Mouse (Mus musculus) forebrain, embryonic 11.5 days (tissue): ENCODE measurements around the gene Bdh2. TPM values are rescaled to one million over a fixed set of nuclear protein-coding genes. Genes with fewer than 3 reads are reported as not detected.

ENCODE experiments used
- ATAC-seq: fragments of 200-750 bp; cut with Nextera tagmentation; replicated peaks from 2 replicates; pipeline ENCODE4 v1.8.0; 2017; ENCODE audit warnings: moderate TSS enrichment; ENCODE audit not compliant: low FRiP score
- DNase-seq: peaks from one replicate; pipeline ENCODE4 v3.0.0-alpha.2; 2017; ENCODE audit warnings: low spot score
- H3K27ac ChIP-seq: fragments of 300-500 bp; sonication (generic); 2 replicates; pipeline ENCODE4 v1.5.1; 2014; ENCODE audit warnings: low read depth, low read length
- H3K27me3 ChIP-seq: fragments of 300-500 bp; sonication (generic); 2 replicates; pipeline ENCODE4 v1.6.1; 2014; ENCODE audit warnings: mild to moderate bottlenecking, low read length, mixed read lengths; ENCODE audit not compliant: control insufficient read depth, insufficient read depth
- H3K36me3 ChIP-seq: fragments of 300-500 bp; sonication (generic); 2 replicates; pipeline ENCODE4 v1.6.1; 2014; ENCODE audit warnings: mild to moderate bottlenecking, low read length, moderate library complexity, mixed read lengths; ENCODE audit not compliant: control insufficient read depth, insufficient read depth
- H3K4me1 ChIP-seq: fragments of 300-500 bp; sonication (generic); replicated peaks from 2 replicates; pipeline ENCODE4 v1.6.1; 2014; ENCODE audit warnings: low read length, mixed read lengths; ENCODE audit not compliant: control insufficient read depth, insufficient read depth
- H3K4me2 ChIP-seq: fragments of 300-500 bp; sonication (generic); 2 replicates; pipeline ENCODE4 v1.6.1; 2014; ENCODE audit warnings: low read depth, mild to moderate bottlenecking, low read length, moderate library complexity, mixed read lengths; ENCODE audit not compliant: severe bottlenecking
- H3K4me3 ChIP-seq: fragments of 300-500 bp; sonication (generic); 2 replicates; pipeline ENCODE4 v1.5.1; 2014; ENCODE audit warnings: low read depth, low read length
- H3K9ac ChIP-seq: fragments of 300-500 bp; sonication (generic); 2 replicates; pipeline ENCODE4 v1.6.1; 2014; ENCODE audit warnings: low read length
- H3K9me3 ChIP-seq: fragments of 300-500 bp; sonication (generic); 2 replicates; pipeline ENCODE4 v1.6.1; 2016; ENCODE audit warnings: low read length, mixed read lengths; ENCODE audit not compliant: control insufficient read depth
- WGBS: fragments of 180-500 bp; shearing (Covaris S2); extraction: QIAGEN DNeasy Blood & Tissue Kit; methylation state at CpG from one replicate; pipeline ENCODE4 v1.1.7; 2014; 5-methylcytosine and 5-hydroxymethylcytosine counted together
- polyA plus RNA-seq: library from polyadenylated mRNA; unstranded; fragments of >200 nt; fragmentation: Nextera tagmentation; extraction: Ambion mirVana; gene quantifications from 2 replicates; pipeline ENCODE4 v1.2.1, GENCODE M21; 2014

Gene Bdh2
- 5.0 and 5.4 TPM in 2 replicates for polyA plus RNA-seq

- Histone ChIP-seq H3K9ac (peak within 1 kb of the TSS; percentile 41), H3K27me3 (no peaks in the 10 kb centered on the region), H3K27ac (no peak within 1 kb of the TSS), H3K9me3 (no peaks in the 10 kb centered on the region), H3K4me1 (no peaks in the 10 kb centered on the region), H3K36me3 (no peaks in the 10 kb centered on the region), H3K4me2 (0 out of 2 replicates have a peak within 1 kb of the TSS, but pooled peaks have one; percentile 13), H3K4me3 (no peak within 1 kb of the TSS)
- DNase-seq, result peak; percentile 91
- peak; percentile 89 for ATAC-seq
- WGBS, result 25% methylated on average over 14 of the region's 14 CpGs
Measured at GRCm38 (mm10) chr3:135280669-135281415, at the start of gene Bdh2. Bdh2 (plus strand) TSS chr3:135281221.

- Histone ChIP-seq H3K36me3 (peaks cover 15% of the 10 kb centered on the region; the same call in 1 of the 2 replicates), H3K4me2 (no peak overlapping the region), H3K4me1 (no peaks in the 10 kb centered on the region), H3K9ac (no peak overlapping the region), H3K27me3 (no peaks in the 10 kb centered on the region), H3K4me3 (no peak overlapping the region), H3K27ac (no peak overlapping the region), H3K9me3 (no peaks in the 10 kb centered on the region)
- DNase-seq (no peak), ATAC-seq (no peak)
- WGBS, result 94% methylated on average over 3 of the region's 3 CpGs
Measured at GRCm38 (mm10) chr3:135232058-135232457, 49.0 kb upstream of the Bdh2 start.

GRCm38 (mm10) chr3:135232462-135232861 is 48.6 kb upstream of the Bdh2 start:
- Histone ChIP-seq H3K4me2 (no peak overlapping the region), H3K27ac (no peak overlapping the region), H3K36me3 (peaks cover 15% of the 10 kb centered on the region; the same call in 1 of the 2 replicates), H3K27me3 (no peaks in the 10 kb centered on the region), H3K4me1 (no peaks in the 10 kb centered on the region), H3K9me3 (no peaks in the 10 kb centered on the region), H3K4me3 (no peak overlapping the region), H3K9ac (no peak overlapping the region)
- WGBS, result 89% methylated on average over 3 of the region's 3 CpGs
- ATAC-seq (no peak), DNase-seq (no peak)

GRCm38 (mm10) chr3:135245733-135246132 is 35.3 kb upstream of the Bdh2 start:
- Histone ChIP-seq H3K4me3 (no peak overlapping the region), H3K9me3 (no peaks in the 10 kb centered on the region), H3K27ac (no peak overlapping the region), H3K4me2 (no peak overlapping the region), H3K4me1 (no peaks in the 10 kb centered on the region), H3K27me3 (no peaks in the 10 kb centered on the region), H3K36me3 (peaks cover 25% of the 10 kb centered on the region; the same call in 1 of the 2 replicates), H3K9ac (no peak overlapping the region)
- no peak for DNase-seq
- ATAC-seq, result no peak

GRCm38 (mm10) chr3:135246828-135247227 is 34.2 kb upstream of the Bdh2 start:
- H3K4me1 ChIP-seq, result no peaks in the 10 kb centered on the region
- peaks cover 21% of the 10 kb centered on the region; the same call in 1 of the 2 replicates for H3K36me3 ChIP-seq
- H3K27me3 ChIP-seq, result no peaks in the 10 kb centered on the region
- no peak overlapping the region for H3K4me2 ChIP-seq
- no peak for ATAC-seq
- no peak overlapping the region for H3K9ac ChIP-seq
- H3K27ac ChIP-seq, result no peak overlapping the region
- no peak for DNase-seq
- no peak overlapping the region for H3K4me3 ChIP-seq
- no peaks in the 10 kb centered on the region for H3K9me3 ChIP-seq
- 97% methylated on average over 6 of the region's 6 CpGs for WGBS

- no peaks in the 10 kb centered on the region for H3K9me3 ChIP-seq
- ATAC-seq, result peak; percentile 73
- H3K4me1 ChIP-seq, result no peaks in the 10 kb centered on the region
- H3K27me3 ChIP-seq, result no peaks in the 10 kb centered on the region
- H3K4me2 ChIP-seq, result no peak overlapping the region
- 89% methylated on average over 6 of the region's 6 CpGs for WGBS
- DNase-seq, result peak; percentile 74
- H3K4me3 ChIP-seq, result no peak overlapping the region
- peaks cover 17% of the 10 kb centered on the region; the same call in 1 of the 2 replicates for H3K36me3 ChIP-seq
- no peak overlapping the region for H3K27ac ChIP-seq
- H3K9ac ChIP-seq, result no peak overlapping the region
Measured at GRCm38 (mm10) chr3:135249104-135249503, 31.9 kb upstream of the Bdh2 start.

- DNase-seq, result no peak
- no peaks in the 10 kb centered on the region for H3K4me1 ChIP-seq
- no peak overlapping the region for H3K4me3 ChIP-seq
- no peak for ATAC-seq
- no peaks in the 10 kb centered on the region for H3K27me3 ChIP-seq
- 94% methylated on average over 6 of the region's 6 CpGs for WGBS
- H3K27ac ChIP-seq, result no peak overlapping the region
- no peak overlapping the region for H3K9ac ChIP-seq
- peaks cover 8% of the 10 kb centered on the region; the same call in 1 of the 2 replicates for H3K36me3 ChIP-seq
- H3K4me2 ChIP-seq, result no peak overlapping the region
- no peaks in the 10 kb centered on the region for H3K9me3 ChIP-seq
Measured at GRCm38 (mm10) chr3:135251825-135252224, 29.2 kb upstream of the Bdh2 start.

GRCm38 (mm10) chr3:135254784-135255183 is 26.2 kb upstream of the Bdh2 start:
- Histone ChIP-seq H3K9me3 (no peaks in the 10 kb centered on the region), H3K9ac (no peak overlapping the region), H3K4me2 (no peak overlapping the region), H3K4me3 (no peak overlapping the region), H3K36me3 (peaks cover 9% of the 10 kb centered on the region), H3K27me3 (no peaks in the 10 kb centered on the region), H3K27ac (no peak overlapping the region), H3K4me1 (no peaks in the 10 kb centered on the region)
- ATAC-seq (no peak), DNase-seq (no peak)

- Histone ChIP-seq H3K4me3 (no peak overlapping the region), H3K27ac (no peak overlapping the region), H3K36me3 (peaks cover 19% of the 10 kb centered on the region), H3K9me3 (no peaks in the 10 kb centered on the region), H3K4me1 (no peaks in the 10 kb centered on the region), H3K4me2 (no peak overlapping the region), H3K27me3 (no peaks in the 10 kb centered on the region), H3K9ac (no peak overlapping the region)
- ATAC-seq (no peak), DNase-seq (no peak)
- WGBS, result 87% methylated on average over 10 of the region's 10 CpGs
Measured at GRCm38 (mm10) chr3:135258919-135259318, 22.1 kb upstream of the Bdh2 start.
